Mouse (Mus musculus) naive thymus-derived CD4-positive, alpha-beta T cell, adult 2 months (primary cell): Measurements from ENCODE around the gene Sel1l3.

Source experiments
- DNase-seq: peaks from one replicate; pipeline ENCODE4 v3.0.0-alpha.2; 2011; ENCODE audit warnings: low read depth

Gene Sel1l3

DNA sequence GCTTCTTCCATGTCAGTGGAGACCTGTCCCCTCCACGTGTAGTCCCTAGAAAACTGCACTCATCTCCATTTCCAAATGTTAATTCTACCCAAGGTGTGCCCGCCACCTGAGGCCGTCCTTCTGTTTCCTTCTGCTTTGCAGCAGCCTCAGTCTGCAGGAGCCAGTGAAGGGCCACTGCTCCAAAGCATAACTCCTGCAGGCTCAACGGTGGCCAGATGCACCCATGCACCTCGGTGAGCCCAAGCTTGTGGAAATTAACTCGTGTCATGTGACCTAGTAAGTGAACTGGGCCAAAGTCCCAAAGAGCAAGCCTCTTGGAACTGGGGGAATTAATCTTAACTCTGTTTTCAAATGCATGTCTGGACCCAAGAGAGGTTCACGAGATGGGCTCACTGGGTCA, 40.8 kb downstream of the Sel1l3 start:
- DNase-seq, result no peak

DNA sequence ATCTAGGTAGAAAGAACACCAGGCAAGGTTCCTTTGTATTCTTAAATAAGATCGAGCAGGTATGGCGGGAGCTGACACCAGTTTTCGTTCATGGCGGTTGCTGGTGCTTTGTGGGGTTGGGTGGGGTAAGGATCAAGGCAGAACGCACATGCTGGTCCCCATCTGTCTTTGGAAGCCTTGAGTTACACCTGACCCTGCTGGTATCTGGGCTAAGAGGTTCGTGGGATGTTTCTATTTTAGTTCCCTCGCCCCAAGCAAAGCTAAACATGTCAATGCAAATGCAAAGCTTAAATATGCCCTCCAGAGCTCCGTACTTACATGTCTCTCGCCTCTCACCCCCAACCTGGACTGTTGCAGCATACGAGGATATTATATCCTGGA, 41.5 kb downstream of the Sel1l3 start:
- no peak for DNase-seq

DNA sequence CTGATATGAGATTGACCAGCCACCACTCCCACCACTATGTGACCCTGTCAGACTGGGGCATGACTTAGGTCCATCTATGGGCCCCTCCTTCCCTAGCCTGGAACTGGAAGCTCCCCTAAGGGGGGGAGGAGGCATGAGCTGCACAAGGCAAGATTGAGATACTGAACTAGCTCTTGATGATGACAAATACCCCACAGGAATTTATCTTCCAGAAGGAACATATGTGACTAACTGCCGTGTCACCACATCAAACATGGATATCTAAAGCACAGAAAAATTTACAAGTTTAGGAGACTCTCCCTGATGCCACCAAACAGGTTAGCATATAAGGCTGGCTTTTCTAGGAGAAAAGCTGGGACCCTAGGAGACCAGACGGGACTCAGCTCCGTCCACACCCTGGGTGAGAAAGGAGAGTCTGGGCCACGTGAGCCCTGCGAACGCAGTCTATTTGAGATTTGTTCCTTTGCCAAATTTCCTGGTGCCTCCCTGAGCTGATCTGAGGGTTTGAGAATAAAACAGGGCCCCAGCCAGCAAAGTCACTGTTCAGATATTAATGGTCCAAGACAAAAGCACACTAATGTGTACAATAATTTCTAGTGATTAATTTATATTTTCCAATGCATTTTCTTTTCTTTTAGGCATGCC, 42.0 kb downstream of the Sel1l3 start:
- no peak for DNase-seq

DNA sequence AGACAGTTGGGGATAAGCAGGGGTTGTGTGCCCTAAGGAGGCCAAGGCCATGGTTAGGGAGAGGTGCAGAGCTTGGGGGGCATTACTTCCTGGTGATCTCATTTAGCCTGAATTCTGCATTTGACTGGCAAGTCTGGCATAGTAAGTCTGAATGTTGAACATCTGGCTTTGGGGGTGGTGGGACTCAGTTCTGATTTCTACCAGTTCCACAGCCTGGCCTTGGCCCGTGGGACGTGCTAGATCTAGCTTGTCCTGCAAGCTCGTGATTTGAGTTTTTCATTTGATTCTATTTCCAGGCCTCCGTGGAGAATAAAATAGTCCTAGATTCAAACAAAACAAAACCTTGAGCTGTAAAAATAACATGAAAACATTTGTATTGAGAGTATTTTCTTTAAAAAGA, 46.2 kb downstream of the Sel1l3 start:
- DNase-seq, result no peak

DNA sequence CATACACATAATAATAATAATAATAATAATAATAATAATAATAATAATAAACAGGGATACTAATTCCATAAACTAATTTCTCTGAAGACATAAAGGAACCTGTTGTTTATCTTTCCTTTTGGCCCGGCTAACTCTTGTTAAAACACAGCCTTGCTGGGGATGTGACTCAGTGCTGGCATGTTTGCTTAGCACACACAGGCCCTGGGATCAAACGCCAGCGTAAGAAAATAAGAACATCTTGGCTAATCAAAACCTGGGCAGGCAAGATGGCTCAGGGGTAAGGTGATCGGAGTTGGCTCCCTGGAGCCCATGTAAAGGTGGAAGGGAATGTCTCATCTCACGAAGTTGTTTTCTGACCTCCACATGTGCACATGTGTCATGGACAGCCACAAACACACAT, 48.1 kb downstream of the Sel1l3 start:
- no peak for DNase-seq

DNA sequence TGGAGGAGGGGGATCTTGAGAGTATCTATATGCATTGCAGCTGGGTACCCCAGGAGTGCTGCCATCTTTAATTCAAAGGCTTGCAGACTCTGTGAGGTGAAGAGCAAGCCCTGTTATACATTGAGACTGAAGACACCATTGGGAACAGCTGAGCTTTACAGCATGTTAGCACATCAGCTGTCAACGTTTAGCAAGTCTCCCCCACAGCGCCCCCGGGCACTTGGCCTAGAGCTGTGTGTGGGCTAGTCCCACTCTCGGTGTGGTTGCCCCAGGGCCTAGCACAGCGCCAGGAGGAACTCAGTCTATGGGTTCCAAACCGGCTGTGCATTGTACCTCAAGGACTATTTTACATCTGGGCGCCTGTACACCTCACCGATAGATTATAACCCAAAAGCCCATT, 51.3 kb downstream of the Sel1l3 start:
- no peak for DNase-seq

DNA sequence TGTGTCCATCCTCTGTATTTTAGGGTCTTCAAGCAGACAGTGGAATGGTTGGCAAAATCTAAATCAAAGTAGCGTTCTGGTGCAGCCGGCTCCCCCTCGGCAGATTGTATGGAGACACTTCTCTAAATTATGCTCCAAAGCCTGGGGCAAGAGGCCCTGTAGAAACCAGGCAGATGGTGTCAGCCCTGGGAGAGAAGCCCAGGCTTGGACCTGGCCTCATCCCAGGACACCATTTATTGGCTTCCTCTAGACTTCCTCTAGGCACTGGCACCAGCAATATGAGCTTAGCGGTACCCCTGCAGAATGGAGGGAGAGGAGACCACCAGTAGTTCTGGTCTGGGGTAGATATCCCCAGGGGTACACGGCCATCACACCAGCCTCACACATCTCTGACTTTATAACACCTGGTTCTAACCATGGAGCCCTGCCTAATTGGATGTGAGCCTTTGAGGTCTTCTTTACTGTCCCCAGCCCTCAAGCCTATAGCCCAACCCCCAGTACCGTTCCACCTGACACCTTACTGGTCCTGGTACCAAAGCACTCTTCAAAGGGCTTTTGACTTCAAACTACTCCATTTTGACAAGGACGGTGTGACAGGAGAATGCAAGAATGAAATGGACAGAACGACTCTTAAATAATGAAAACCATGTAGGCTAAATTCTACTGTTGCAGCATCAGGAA, 52.1 kb downstream of the Sel1l3 start:
- DNase-seq, result no peak

DNA sequence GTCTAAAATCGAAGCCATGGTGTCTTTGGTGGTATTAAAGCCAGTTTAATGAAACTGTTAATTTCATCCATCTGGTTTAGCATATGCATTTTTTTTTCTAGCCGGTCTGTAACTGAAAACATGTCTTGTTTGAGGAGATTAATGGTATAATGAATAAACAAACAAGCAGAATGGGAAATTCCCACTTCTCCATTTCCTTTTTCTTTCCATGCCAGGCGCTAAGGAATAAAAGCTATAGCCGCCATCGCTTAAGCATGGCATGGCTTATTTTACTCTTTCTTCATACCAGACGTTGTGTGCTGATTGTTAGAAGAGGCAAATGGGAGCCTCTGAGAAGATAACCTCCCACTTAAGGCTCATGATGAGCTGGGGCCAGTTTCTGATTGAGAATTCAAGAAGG, 53.5 kb downstream of the Sel1l3 start:
- no peak for DNase-seq

DNA sequence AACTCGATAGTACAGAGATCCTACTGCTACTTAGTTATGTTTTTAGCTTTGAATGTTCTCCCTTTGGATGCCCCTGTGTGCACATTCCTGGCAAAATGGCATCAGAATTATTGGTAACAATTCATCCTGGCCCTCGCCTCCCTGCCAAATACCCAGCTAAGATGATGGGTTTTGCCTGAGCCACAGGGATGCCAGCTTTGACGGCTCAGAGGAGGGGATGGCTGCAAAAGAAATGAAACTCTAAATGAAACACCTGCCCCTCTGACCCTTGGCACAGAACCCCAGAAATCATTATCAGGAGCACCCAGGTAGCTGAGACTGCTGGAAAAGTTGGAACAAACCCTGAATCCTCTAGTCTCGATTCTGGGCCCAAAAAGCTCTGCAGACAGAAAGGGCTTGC, 54.1 kb downstream of the Sel1l3 start:
- no peak for DNase-seq

DNA sequence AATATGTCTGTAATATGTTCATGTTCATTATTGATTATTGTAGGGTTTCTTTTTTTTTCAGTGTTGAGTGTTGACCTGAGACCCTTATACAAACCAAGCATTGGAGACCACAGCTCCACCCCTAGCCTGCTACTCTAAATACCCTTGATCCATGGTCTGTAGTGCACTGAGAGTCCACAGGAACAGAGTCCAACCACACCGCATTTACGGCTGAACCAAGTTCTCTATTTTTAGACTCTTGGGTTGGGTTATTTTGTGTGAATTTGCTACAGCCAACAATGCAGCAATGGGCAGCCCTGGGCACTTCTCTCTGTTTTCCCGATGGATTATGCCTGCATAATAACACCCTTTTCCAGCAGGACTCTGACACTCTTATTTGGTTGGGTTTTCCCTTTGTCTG, 54.6 kb downstream of the Sel1l3 start:
- DNase-seq, result no peak

DNA sequence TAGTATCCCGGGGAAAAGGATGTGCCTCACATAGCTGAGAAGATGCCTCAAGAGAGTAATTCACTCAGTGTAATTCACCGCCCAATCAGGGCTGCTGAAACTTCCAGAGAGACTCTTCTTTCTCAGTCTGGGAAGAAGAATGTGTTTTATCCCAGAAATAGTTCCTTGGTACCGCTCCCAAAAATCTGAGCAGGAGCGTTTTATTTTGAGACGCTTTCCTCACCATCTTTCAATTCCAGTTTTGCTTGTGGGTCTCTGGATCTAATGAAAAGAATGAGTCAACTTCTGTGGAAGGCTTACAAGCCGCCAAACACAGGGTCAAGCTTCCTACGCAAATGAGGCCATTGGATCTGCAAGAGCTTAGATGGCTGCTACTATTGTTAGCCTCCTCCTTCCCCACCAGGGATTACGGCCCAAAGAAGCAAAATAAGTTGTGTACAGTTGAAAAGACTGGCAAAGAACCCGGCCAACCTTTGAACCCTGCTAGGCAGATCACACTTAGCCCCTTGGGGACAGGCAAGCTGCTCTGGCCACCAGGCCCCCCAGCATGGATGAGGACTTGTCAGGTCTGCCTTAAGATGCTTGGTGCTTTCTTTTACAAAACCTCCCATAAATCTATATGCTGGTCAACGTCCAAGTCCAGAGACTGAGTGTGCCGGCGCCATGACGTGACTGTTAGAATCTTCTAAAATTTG, 57.6 kb downstream of the Sel1l3 start:
- DNase-seq, result no peak

DNA sequence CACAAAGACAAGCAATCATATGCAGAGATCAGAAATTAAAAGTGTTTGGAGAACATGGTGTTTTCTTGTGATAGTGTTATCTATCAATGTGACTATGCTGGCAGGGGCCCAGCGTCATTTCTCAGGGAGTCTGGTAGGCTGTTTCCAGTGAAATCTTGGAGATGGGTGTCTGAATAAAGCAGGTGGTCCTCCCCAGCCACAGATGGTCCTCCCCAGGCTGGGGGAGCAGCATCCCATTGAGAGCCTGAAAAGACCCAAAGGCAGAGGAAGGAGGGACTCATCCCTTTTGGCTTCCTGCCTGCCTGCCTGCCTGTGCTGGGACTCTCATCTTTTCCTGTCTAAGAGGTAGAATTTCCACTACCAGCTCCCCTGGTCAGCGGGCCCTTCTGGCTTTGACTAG, 59.2 kb downstream of the Sel1l3 start:
- DNase-seq, result no peak

DNA sequence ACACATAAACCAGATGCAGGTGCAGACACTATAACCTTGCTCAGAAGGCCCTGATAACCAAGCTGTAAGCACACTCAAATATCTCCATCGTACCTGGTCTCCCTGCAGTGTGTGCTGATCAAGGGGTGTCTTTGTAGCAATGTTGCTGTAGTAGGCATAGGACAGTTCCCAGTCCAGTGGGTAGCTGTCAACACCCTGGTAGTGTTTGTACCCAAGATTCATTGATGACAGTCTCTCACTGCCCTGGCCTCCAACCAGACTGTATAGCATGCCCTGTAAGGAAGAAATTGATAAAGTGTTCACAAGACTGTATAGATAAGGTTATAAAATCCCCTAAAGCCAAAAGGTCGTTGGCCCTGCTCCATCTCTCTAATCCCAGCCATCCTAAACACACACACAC, 59.6 kb downstream of the Sel1l3 start:
- no peak for DNase-seq

DNA sequence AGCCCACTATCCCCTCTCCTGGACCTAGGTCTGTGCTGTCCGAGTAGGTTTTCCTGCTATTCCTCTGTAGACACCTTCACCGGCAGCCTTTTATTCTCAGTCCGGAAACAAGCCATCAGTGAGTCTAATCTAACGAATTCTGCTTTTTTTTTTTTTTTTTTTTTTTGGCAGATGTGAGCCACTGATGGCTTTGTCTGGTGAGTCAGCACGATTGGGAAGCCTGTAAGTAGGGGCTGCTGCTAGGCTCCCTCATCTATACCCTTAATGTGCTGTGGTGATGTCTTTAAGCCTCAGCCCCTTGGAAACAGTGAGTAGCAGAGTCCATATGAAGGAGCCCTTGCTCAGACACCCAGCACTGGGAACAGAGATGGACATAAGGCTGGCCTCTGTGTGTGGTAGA, 60.6 kb downstream of the Sel1l3 start:
- DNase-seq, result no peak

DNA sequence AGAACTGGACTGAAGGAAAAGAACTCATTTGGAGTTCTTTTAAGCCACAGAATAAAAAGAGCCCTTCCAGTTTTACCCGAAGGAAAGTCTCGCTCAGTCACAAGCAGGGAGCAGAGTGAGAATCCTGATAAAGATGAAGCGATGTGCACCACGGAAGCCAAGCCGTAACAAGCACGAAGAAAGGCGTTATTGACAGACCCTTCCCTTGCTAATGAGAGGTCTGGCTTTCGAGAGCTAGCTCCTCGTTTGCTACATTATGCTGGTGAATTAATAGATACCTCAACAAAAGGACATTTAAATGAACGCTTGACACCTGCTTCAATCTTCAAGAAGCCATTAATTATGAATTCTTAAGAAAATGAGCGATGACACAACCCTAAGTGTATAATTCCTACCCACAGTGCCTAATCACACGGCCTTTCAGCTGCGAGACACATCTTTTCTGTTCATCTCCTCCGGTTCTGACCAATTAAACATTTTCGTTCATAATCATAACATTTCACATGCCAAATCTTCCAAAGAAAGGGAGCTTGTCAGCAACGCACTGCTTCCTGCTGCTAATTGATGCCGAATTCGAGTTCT, 62.3 kb downstream of the Sel1l3 start:
- no peak for DNase-seq

DNA sequence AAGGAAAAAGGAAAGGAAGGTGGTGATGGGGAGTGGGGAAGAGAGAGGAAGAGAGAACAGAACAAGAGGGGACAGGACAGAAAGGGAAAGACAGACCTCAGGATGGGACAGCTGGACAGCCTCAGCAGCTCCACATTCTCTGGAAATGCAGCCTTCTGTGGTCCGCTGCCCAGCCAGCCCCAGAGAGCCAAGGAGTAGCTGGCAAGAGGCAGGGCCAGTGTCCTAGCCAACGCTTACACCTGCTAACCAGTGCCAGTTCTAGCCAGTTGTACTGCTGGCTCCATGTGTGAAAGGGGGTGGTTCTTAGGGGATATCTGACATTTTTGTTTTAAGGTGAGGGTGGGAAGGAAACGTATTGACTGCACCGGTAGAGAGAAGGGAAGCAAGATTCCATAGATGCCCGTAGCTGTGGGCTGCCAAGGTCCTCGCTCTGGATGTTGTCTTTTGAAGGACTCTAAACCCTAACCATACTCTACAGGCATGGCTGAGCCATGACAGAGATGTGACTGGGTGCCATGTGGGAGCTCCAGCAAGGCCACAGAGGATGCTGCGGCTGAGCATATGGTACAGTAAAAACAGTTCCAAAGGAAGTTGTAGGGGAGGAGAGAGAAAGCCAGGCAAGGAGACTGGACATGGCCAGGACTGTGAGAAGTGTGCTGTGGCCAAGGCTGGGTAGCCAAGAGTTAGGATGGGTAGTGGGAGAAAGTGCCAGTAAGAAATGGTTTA, 64.6 kb downstream of the Sel1l3 start:
- DNase-seq, result no peak

DNA sequence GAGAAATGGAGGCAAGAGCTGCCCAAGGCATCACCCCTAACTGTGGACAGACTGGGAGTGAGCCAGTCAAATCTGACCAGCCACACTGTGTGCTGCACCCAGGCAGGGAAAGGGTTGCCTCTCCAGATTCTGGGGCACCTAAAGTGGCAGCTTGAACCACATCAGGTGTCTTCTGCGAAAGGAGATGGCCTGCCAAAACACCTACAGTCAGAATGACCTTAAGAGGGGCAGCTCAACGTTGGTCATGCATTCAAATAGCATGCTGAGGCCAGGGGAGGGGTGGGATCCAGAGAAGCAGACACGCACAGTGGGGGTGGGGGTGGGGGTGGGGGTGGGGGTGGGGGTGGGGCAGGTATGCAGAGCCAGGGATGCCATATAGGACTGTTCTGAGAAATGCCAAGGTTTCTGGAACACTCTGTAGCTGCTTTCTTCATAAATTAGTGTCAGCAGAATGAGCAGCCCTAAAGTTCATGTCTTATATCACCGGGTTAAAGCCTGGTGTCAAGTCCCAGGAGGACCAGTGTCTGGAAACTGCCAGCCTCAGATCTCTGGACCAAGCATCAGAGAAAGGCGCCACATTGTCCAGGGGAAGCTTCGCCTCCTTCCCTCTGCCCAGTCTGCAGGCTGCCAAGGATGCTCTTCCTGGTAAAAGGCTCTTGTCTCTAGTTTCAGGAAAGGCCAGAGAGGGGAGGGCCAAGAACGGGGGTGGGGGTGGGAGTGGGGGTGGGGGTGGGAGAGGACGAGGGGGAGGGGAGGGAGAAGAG, 65.4 kb downstream of the Sel1l3 start:
- no peak for DNase-seq

DNA sequence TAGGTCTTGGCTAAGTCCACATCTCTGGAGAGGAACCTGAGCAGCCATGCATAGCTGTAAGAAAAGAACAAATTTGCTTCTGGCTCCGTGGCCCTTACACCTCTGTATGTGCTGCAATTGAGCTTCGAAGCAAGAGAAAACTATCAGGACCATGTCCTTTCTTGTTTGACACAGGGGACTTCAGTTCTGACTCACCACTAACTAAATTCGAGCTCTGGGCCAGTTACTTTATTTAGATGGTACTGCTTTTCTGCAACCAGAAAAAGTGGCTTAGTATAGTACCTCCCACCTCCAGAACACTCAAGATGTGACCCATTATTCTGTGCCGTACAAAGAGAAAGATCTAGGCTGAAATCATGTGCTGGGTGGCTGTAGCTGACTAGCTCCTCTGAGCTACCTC, 66.3 kb downstream of the Sel1l3 start:
- no peak for DNase-seq

DNA sequence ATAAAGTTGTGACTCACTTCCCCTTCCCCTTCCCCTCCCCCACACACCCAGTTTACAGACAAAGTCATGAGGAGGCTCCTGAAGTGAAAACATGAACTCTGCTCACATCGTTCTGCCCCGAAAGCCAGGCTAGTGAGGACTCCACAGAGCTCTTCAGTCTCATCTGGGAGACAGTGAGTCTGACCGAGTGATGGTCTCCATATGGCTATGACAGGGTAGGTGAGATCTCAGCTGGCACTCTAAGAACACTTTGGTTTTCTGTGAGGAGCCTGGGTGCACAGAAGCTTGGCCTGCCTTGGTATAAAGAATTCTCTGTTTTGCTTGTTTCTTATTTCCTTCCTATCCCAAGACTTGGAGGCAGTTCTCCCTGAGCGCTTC, 67.1 kb downstream of the Sel1l3 start:
- no peak for DNase-seq

DNA sequence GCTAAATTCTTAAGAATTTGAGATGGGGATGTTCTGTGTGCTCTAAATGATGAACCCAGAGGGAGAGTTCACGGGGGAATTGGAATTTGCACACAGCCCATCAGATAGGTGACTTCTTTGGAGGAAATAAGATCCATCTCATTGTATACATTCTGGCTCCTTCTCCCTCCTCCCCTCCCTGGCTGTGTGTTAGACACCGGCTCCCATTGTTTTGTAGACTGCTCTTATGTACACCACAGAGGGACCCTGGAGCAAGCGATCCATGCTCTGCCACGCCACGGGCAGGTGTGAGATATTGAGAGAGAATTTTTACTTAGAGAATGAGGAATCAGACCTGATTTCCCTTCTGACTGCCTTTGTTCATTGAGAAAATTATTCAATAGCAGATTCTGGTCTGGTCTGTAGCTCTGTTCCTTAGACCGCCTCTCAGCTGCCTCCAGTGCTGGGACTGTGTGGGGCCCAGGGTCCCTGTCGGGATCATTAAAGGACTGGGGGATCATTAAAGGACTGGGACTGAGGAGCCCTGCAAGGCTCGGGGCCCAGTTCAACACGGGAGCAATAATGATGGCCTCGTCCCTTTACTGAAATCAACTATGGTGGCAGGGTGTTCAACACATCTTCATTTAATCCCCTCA, 67.6 kb downstream of the Sel1l3 start:
- no peak for DNase-seq

DNA sequence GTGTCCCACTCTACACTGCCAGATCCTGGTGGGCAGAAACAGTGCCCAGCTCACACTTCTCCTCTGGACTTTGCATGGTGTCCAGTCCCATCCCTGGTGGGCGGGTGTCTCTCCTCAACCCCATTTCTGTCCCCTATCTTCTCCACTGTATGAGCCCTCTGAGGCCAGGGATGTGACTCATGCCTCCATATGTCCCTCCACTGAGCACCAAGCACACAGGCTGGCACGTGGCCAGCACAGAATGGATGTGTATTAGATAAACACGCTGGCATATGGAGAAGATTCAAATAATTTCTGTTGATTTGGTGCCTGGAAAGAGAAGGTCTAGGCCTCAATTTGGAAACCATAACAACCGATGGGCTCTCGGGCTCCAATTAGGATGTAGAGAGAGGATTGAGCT, 71.1 kb downstream of the Sel1l3 start:
- no peak for DNase-seq
